Comparison of ENCODE assay signal across 9 mouse cellular contexts in genomic region chr16:3871815-3872214, GRCm38 (mm10). TPM values are rescaled to one million over a fixed set of nuclear protein-coding genes. Genes with fewer than 3 reads are reported as not detected.
A peak's percentile ranks its signal among the peaks of the same experiment; 100 is the strongest.
DNase-seq lines count a peak whose midpoint lies in the region; ATAC-seq and TF ChIP-seq lines count a peak whose summit lies in the region.
"Had no signal": no experiment of that assay in that cellular context is flagged by ENCODE, and none has a peak within 500 bp of the region (broad histone marks: within the 10 kb centered on the region; RNA-seq: fewer than 3 reads in every experiment).

No protein-coding gene starts in this region.

- intact Hi-C loops in left cerebral cortex, postnatal 36 days (cut with DNase I) = no loop called here

- ATAC-seq in heart, embryonic 12.5 days (ENCODE audit: insufficient number of reproducible peaks, low FRiP score) = 0 out of 2 replicates have a peak, but pooled peaks have one; percentile 13
- ATAC-seq in megakaryocyte progenitor cell, adult 5-6 weeks (replicated peaks; ENCODE audit: poor library complexity) = peak; percentile 26

- H3K36me3 ChIP-seq in heart, embryonic 12.5 days = peaks cover 23% of the 10 kb centered on the region
- no peaks in the 10 kb centered on the region; the same call in 1 of the 2 replicates for H3K36me3 ChIP-seq in ES-Bruce4 (ENCODE audit: control insufficient read depth, insufficient read depth, low read length, poor library complexity, severe bottlenecking)
- peaks cover 21% of the 10 kb centered on the region for H3K36me3 ChIP-seq in hindbrain, embryonic 10.5 days

- peaks cover 16% of the 10 kb centered on the region for H3K4me1 ChIP-seq in heart, embryonic 12.5 days (replicated peaks)
- H3K4me1 ChIP-seq in ES-Bruce4 (ENCODE audit: control insufficient read depth, insufficient read depth, low read length) = peaks cover 2% of the 10 kb centered on the region
- H3K4me1 ChIP-seq in hindbrain, embryonic 10.5 days (replicated peaks) = peaks cover 22% of the 10 kb centered on the region

- H3K9ac ChIP-seq in heart, embryonic 12.5 days = peak overlapping the region; percentile 78
- H3K9ac ChIP-seq in ES-Bruce4 (ENCODE audit: low read depth, poor library complexity, severe bottlenecking) = peak overlapping the region; percentile 47

- peak overlapping the region; percentile 41; the same call in 1 of the 2 replicates for H3K27ac ChIP-seq in heart, embryonic 12.5 days (ENCODE audit: poor library complexity, severe bottlenecking)
- no peak overlapping the region for H3K27ac ChIP-seq in ES-Bruce4 (ENCODE audit: insufficient read depth, low read length)
- peak overlapping the region; percentile 82 for H3K27ac ChIP-seq in hindbrain, embryonic 10.5 days

- H3K9me3 ChIP-seq in heart, embryonic 12.5 days (replicated peaks) = no peaks in the 10 kb centered on the region
- no peaks in the 10 kb centered on the region for H3K9me3 ChIP-seq in ES-Bruce4 (replicated peaks; ENCODE audit: control insufficient read depth, insufficient read depth, low read length, poor library complexity, severe bottlenecking)
- no peaks in the 10 kb centered on the region for H3K9me3 ChIP-seq in hindbrain, embryonic 10.5 days

- H3K27me3 ChIP-seq in heart, embryonic 12.5 days (replicated peaks) = no peaks in the 10 kb centered on the region
- no peaks in the 10 kb centered on the region for H3K27me3 ChIP-seq in ES-Bruce4 (ENCODE audit: control insufficient read depth, insufficient read depth, low read length, poor library complexity, severe bottlenecking)
- H3K27me3 ChIP-seq in hindbrain, embryonic 10.5 days (ENCODE audit: insufficient read depth, poor library complexity, severe bottlenecking) = no peaks in the 10 kb centered on the region

- no peak for DNase-seq in heart, adult 8-10 months (ENCODE audit: low spot score)
- no peak for DNase-seq in hindbrain, embryonic 10.5 days (ENCODE audit: low spot score)
- no peak for DNase-seq in ovary, adult 18-20 months (ENCODE audit: low spot score)
- no peak for DNase-seq in left cerebral cortex, postnatal 36 days (ENCODE audit: low spot score in 2 of 2)
- DNase-seq in adrenal gland, postnatal 10 days = no peak

- TF ChIP-seq CTCF in ES-Bruce4 (IDR thresholded peaks at IDR 0.05; ENCODE audit: low read depth, low read length) = no peak

- peak overlapping the region; percentile 66 for H3K4me3 ChIP-seq in heart, embryonic 12.5 days
- peak overlapping the region; percentile 82 for H3K4me3 ChIP-seq in ES-Bruce4 (ENCODE audit: low read depth, low read length)
- H3K4me3 ChIP-seq in hindbrain, embryonic 10.5 days = peak overlapping the region; percentile 61

- no peak for TF ChIP-seq EP300 in ES-Bruce4 (IDR thresholded peaks at IDR 0.05; ENCODE audit: insufficient read depth, low read depth, low read length)

- 2% methylated on average over 16 of the region's 16 CpGs for WGBS in heart, embryonic 12.5 days
- 1% methylated on average over 16 of the region's 16 CpGs for WGBS in hindbrain, embryonic 10.5 days

- H3K4me2 ChIP-seq in heart, embryonic 12.5 days = peak overlapping the region; percentile 92

- no peak for TF ChIP-seq POLR2A in ES-Bruce4 (IDR thresholded peaks at IDR 0.05; ENCODE audit: insufficient read depth, low read length)

RNA-seq across cellular contexts. Expression of gene Naa60, which starts 0.4 kb away (rescaled TPM):
- polyA plus RNA-seq in heart, embryonic 12.5 days (2016; fragmentation: Nextera tagmentation; extraction: Ambion mirVana) = 36.1 and 41.1 TPM in 2 replicates
- 10 to 100 TPM; 44.4 to 58.4 (median 51.3) TPM for total RNA-seq in heart, adult 8-10 months (2022)
- 37.2 and 41.4 TPM in 2 replicates for polyA plus RNA-seq in ES-Bruce4 (2011; ENCODE audit: insufficient read depth, insufficient read length, low read depth, missing spikeins)
- 58.0 and 66.1 TPM in 2 replicates for polyA plus RNA-seq in hindbrain, embryonic 10.5 days (2016; fragmentation: Nextera tagmentation; extraction: Ambion mirVana)
- total RNA-seq in megakaryocyte progenitor cell, adult 5-6 weeks (2015) = 92.6 and 98.1 TPM in 2 replicates
- total RNA-seq in megakaryocyte progenitor cell, adult 5-6 weeks (2017) = 26.2 and 38.9 TPM in 2 replicates
- total RNA-seq in left cerebral cortex, postnatal 36 days (2021) = 100 to 1,000 TPM; 124 TPM
- total RNA-seq in adrenal gland, postnatal 10 days (2021) = 10 to 100 TPM; 71.5 to 79.4 TPM

RNA-seq across cellular contexts. Expression of gene Zfp597, which starts 12.5 kb away (rescaled TPM):
- polyA plus RNA-seq in heart, embryonic 12.5 days (2016; fragmentation: Nextera tagmentation; extraction: Ambion mirVana) = 6.5 and 7.8 TPM in 2 replicates
- 10 to 100 TPM; 10.9 to 13.9 (median 12.3) TPM for total RNA-seq in heart, adult 8-10 months (2022)
- 6.4 and 6.9 TPM in 2 replicates for polyA plus RNA-seq in ES-Bruce4 (2011; ENCODE audit: insufficient read depth, insufficient read length, low read depth, missing spikeins)
- polyA plus RNA-seq in hindbrain, embryonic 10.5 days (2016; fragmentation: Nextera tagmentation; extraction: Ambion mirVana) = 5.8 and 6.1 TPM in 2 replicates
- 7.1 and 10.6 TPM in 2 replicates for total RNA-seq in megakaryocyte progenitor cell, adult 5-6 weeks (2015)
- 13.2 and 14.7 TPM in 2 replicates for total RNA-seq in megakaryocyte progenitor cell, adult 5-6 weeks (2017)
- 10 to 100 TPM; 23.1 to 26.8 TPM for total RNA-seq in left cerebral cortex, postnatal 36 days (2021)
- total RNA-seq in adrenal gland, postnatal 10 days (2021) = 10 to 100 TPM; 14.4 to 14.8 TPM

RNA-seq across cellular contexts. Expression of gene Gm20695, which starts 12.6 kb away (rescaled TPM):
- polyA plus RNA-seq in heart, embryonic 12.5 days (2016; fragmentation: Nextera tagmentation; extraction: Ambion mirVana) = 1.5 TPM in 1 of 2 replicates, not detected in the other
- total RNA-seq in heart, adult 8-10 months (2022) = 1 to 10 TPM in 1 of 4 experiments, under 1 TPM in 1, not detected in 2; 0.87 to 1.0 TPM
- not detected in 2 replicates for polyA plus RNA-seq in ES-Bruce4 (2011; ENCODE audit: insufficient read depth, insufficient read length, low read depth, missing spikeins)
- polyA plus RNA-seq in hindbrain, embryonic 10.5 days (2016; fragmentation: Nextera tagmentation; extraction: Ambion mirVana) = 2.7 and 5.6 TPM in 2 replicates
- total RNA-seq in megakaryocyte progenitor cell, adult 5-6 weeks (2015) = not detected in 2 replicates
- total RNA-seq in megakaryocyte progenitor cell, adult 5-6 weeks (2017) = 0.21 and 1.3 TPM in 2 replicates
- total RNA-seq in left cerebral cortex, postnatal 36 days (2021) = 1 to 10 TPM in 1 of 2 experiments, not detected in 1; 1.2 TPM
- 1 to 10 TPM; 1.1 to 1.2 TPM for total RNA-seq in adrenal gland, postnatal 10 days (2021)
- total RNA-seq: gastrocnemius, adult 18-20 months had no signal

RNA-seq across cellular contexts. Expression of gene Zfp174, which starts 24.7 kb away (rescaled TPM):
- 1.3 and 1.4 TPM in 2 replicates for polyA plus RNA-seq in heart, embryonic 12.5 days (2016; fragmentation: Nextera tagmentation; extraction: Ambion mirVana)
- total RNA-seq in heart, adult 8-10 months (2022) = 1 to 10 TPM; 1.4 to 1.9 (median 1.7) TPM
- polyA plus RNA-seq in ES-Bruce4 (2011; ENCODE audit: insufficient read depth, insufficient read length, low read depth, missing spikeins) = 1.4 and 1.6 TPM in 2 replicates
- polyA plus RNA-seq in hindbrain, embryonic 10.5 days (2016; fragmentation: Nextera tagmentation; extraction: Ambion mirVana) = 0.94 and 1.2 TPM in 2 replicates
- total RNA-seq in megakaryocyte progenitor cell, adult 5-6 weeks (2015) = 0.32 and 0.49 TPM in 2 replicates
- 0.51 and 0.92 TPM in 2 replicates for total RNA-seq in megakaryocyte progenitor cell, adult 5-6 weeks (2017)
- total RNA-seq in left cerebral cortex, postnatal 36 days (2021) = 1 to 10 TPM; 5.2 to 5.3 TPM
- total RNA-seq in adrenal gland, postnatal 10 days (2021) = 10 to 100 TPM in 1 of 2 experiments, 1 to 10 TPM in 1; 4.2 to 11.0 TPM

RNA-seq across cellular contexts. Expression of gene 1700037C18Rik, which starts 36.7 kb away (rescaled TPM):
- polyA plus RNA-seq in heart, embryonic 12.5 days (2016; fragmentation: Nextera tagmentation; extraction: Ambion mirVana) = 6.5 and 7.9 TPM in 2 replicates
- 1 to 10 TPM; 4.0 to 5.7 (median 4.3) TPM for total RNA-seq in heart, adult 8-10 months (2022)
- 1.6 and 2.7 TPM in 2 replicates for polyA plus RNA-seq in ES-Bruce4 (2011; ENCODE audit: insufficient read depth, insufficient read length, low read depth, missing spikeins)
- polyA plus RNA-seq in hindbrain, embryonic 10.5 days (2016; fragmentation: Nextera tagmentation; extraction: Ambion mirVana) = 6.7 and 9.0 TPM in 2 replicates
- total RNA-seq in megakaryocyte progenitor cell, adult 5-6 weeks (2015) = 2.0 and 2.6 TPM in 2 replicates
- 1.1 and 1.3 TPM in 2 replicates for total RNA-seq in megakaryocyte progenitor cell, adult 5-6 weeks (2017)
- 10 to 100 TPM; 10.1 to 11.1 TPM for total RNA-seq in left cerebral cortex, postnatal 36 days (2021)
- total RNA-seq in adrenal gland, postnatal 10 days (2021) = 1 to 10 TPM; 3.8 to 5.1 TPM
